Mouse (Mus musculus) lung, adult 2 months (tissue): ENCODE data around the gene Ccser1.

ENCODE experiments used
- CTCF ChIP-seq: fragments of 200-500 bp; IDR thresholded peaks from 2 replicates; pipeline ENCODE4 v1.5.1; 2011; ENCODE audit warnings: mild to moderate bottlenecking, low read length, control low read depth; ENCODE audit not compliant: insufficient read depth
- POLR2A ChIP-seq: fragments of 200-500 bp; IDR thresholded peaks from 2 replicates; pipeline ENCODE4 v1.6.1; 2011; ENCODE audit warnings: low read depth, mild to moderate bottlenecking, control low read depth, low read length, borderline replicate concordance; ENCODE audit errors: extremely low read depth

DNA sequence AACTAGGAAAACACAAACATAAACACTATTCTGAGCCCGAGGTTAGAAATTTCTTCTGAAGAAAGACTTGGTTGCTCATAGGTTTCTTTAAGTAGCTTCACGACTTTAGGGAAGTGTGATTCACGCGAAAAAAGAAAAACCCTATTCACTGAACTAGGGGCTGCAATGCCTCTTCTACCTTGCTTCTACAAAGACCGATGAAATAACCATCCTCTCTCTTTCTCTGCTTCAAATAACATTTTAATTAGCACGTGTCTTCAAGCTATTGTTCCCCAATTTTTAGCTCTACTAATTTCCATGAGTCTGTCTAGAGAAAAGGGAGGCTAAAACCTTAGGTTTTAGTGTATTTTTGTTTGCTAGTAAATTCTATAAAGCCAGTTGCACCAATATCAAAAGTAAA lies 25.5 kb upstream of the Ccser1 start:
- TF ChIP-seq POLR2A, result no peak
- TF ChIP-seq CTCF, result no peak
